Mouse (Mus musculus): ENCODE results near the gene Usp43. TPM values are rescaled to one million over a fixed set of nuclear protein-coding genes. Genes with fewer than 3 reads are reported as not detected.

The Usp43 gene
- polyA plus RNA-seq, 1 experiment, result 0.70 TPM

- DNase-seq, result no peak
- Histone ChIP-seq H3K4me3 (replicated peaks; ENCODE audit: insufficient read depth, low read depth, low read length) (no peak overlapping the region), H3K27ac (ENCODE audit: insufficient read depth, low read length) (no peak overlapping the region), H3K27me3 (ENCODE audit: control insufficient read depth, insufficient read depth, low read length) (no peaks in the 10 kb centered on the region), H3K4me1 (ENCODE audit: control insufficient read depth, insufficient read depth, low read length) (no peaks in the 10 kb centered on the region)
- WGBS, result 32% methylated on average over 7 of the region's 7 CpGs
- no peak for TF ChIP-seq POLR2A (IDR thresholded peaks at IDR 0.05; ENCODE audit: borderline replicate concordance, insufficient read depth, low read length)
These were observed 26.3 kb downstream of the Usp43 start for GRCm38 (mm10) chr11:67895641-67896040.

- no peaks in the 10 kb centered on the region for H3K4me1 ChIP-seq (ENCODE audit: control insufficient read depth, insufficient read depth, low read length)
- H3K27ac ChIP-seq (ENCODE audit: insufficient read depth, low read length), result no peak overlapping the region
- H3K27me3 ChIP-seq (ENCODE audit: control insufficient read depth, insufficient read depth, low read length), result no peaks in the 10 kb centered on the region
- no peak overlapping the region for H3K4me3 ChIP-seq (replicated peaks; ENCODE audit: insufficient read depth, low read depth, low read length)
- TF ChIP-seq CTCF (IDR thresholded peaks at IDR 0.05; ENCODE audit: borderline replicate concordance, insufficient read depth, low read depth, low read length), result no peak
- no peak for TF ChIP-seq POLR2A (IDR thresholded peaks at IDR 0.05; ENCODE audit: borderline replicate concordance, insufficient read depth, low read length)
- DNase-seq, result no peak
- 74% methylated on average over 5 of the region's 5 CpGs for WGBS
These were observed 33.4 kb downstream of the Usp43 start for GRCm38 (mm10) chr11:67888521-67888920.

- no peak overlapping the region for H3K27ac ChIP-seq (ENCODE audit: insufficient read depth, low read length)
- no peaks in the 10 kb centered on the region for H3K27me3 ChIP-seq (ENCODE audit: control insufficient read depth, insufficient read depth, low read length)
- WGBS, result 92% methylated on average over 2 of the region's 2 CpGs
- no peak for TF ChIP-seq POLR2A (IDR thresholded peaks at IDR 0.05; ENCODE audit: borderline replicate concordance, insufficient read depth, low read length)
- no peak for TF ChIP-seq CTCF (IDR thresholded peaks at IDR 0.05; ENCODE audit: borderline replicate concordance, insufficient read depth, low read depth, low read length)
- DNase-seq, result no peak
- H3K4me1 ChIP-seq (ENCODE audit: control insufficient read depth, insufficient read depth, low read length), result no peaks in the 10 kb centered on the region
- no peak overlapping the region for H3K4me3 ChIP-seq (replicated peaks; ENCODE audit: insufficient read depth, low read depth, low read length)
These were observed 36.0 kb downstream of the Usp43 start for GRCm38 (mm10) chr11:67885921-67886320.

GRCm38 (mm10) chr11:67865521-67866197, 56.3 kb downstream of the Usp43 start:
- no peak for DNase-seq
- WGBS, result 90% methylated on average over 9 of the region's 9 CpGs
- TF ChIP-seq POLR2A (IDR thresholded peaks at IDR 0.05; ENCODE audit: borderline replicate concordance, insufficient read depth, low read length) (no peak), CTCF (IDR thresholded peaks at IDR 0.05; ENCODE audit: borderline replicate concordance, insufficient read depth, low read depth, low read length) (no peak)

GRCm38 (mm10) chr11:67865100-67865499, 56.9 kb downstream of the Usp43 start:
- H3K4me3 ChIP-seq (replicated peaks; ENCODE audit: insufficient read depth, low read depth, low read length), result no peak overlapping the region
- H3K27me3 ChIP-seq (ENCODE audit: control insufficient read depth, insufficient read depth, low read length), result no peaks in the 10 kb centered on the region
- TF ChIP-seq POLR2A (IDR thresholded peaks at IDR 0.05; ENCODE audit: borderline replicate concordance, insufficient read depth, low read length) (no peak), CTCF (IDR thresholded peaks at IDR 0.05; ENCODE audit: borderline replicate concordance, insufficient read depth, low read depth, low read length) (no peak)
- WGBS, result 72% methylated on average over 5 of the region's 5 CpGs
- no peak for DNase-seq
- H3K4me1 ChIP-seq (ENCODE audit: control insufficient read depth, insufficient read depth, low read length), result no peaks in the 10 kb centered on the region
- no peak overlapping the region for H3K27ac ChIP-seq (ENCODE audit: insufficient read depth, low read length)

More at GRCm38 (mm10) chr11:67865521-67866197, 56.3 kb downstream of the Usp43 start:
- Histone ChIP-seq H3K27ac (ENCODE audit: insufficient read depth, low read length) (no peak overlapping the region), H3K4me1 (ENCODE audit: control insufficient read depth, insufficient read depth, low read length) (no peaks in the 10 kb centered on the region), H3K4me3 (replicated peaks; ENCODE audit: insufficient read depth, low read depth, low read length) (no peak overlapping the region), H3K27me3 (ENCODE audit: control insufficient read depth, insufficient read depth, low read length) (no peaks in the 10 kb centered on the region)

GRCm38 (mm10) chr11:67861399-67861838, 60.5 kb downstream of the Usp43 start:
- WGBS, result 23% methylated on average over 7 of the region's 7 CpGs
- TF ChIP-seq POLR2A (IDR thresholded peaks at IDR 0.05; ENCODE audit: borderline replicate concordance, insufficient read depth, low read length), result no peak
- no peak for DNase-seq
- Histone ChIP-seq H3K4me1 (ENCODE audit: control insufficient read depth, insufficient read depth, low read length) (no peaks in the 10 kb centered on the region), H3K4me3 (replicated peaks; ENCODE audit: insufficient read depth, low read depth, low read length) (no peak overlapping the region), H3K27me3 (ENCODE audit: control insufficient read depth, insufficient read depth, low read length) (no peaks in the 10 kb centered on the region), H3K27ac (ENCODE audit: insufficient read depth, low read length) (no peak overlapping the region)

GRCm38 (mm10) chr11:67860743-67861398, 61.1 kb downstream of the Usp43 start:
- 76% methylated on average over 7 of the region's 7 CpGs for WGBS
- H3K27ac ChIP-seq (ENCODE audit: insufficient read depth, low read length), result no peak overlapping the region
- no peak for TF ChIP-seq CTCF (IDR thresholded peaks at IDR 0.05; ENCODE audit: borderline replicate concordance, insufficient read depth, low read depth, low read length)
- no peak for TF ChIP-seq POLR2A (IDR thresholded peaks at IDR 0.05; ENCODE audit: borderline replicate concordance, insufficient read depth, low read length)
- no peaks in the 10 kb centered on the region for H3K4me1 ChIP-seq (ENCODE audit: control insufficient read depth, insufficient read depth, low read length)
- H3K4me3 ChIP-seq (replicated peaks; ENCODE audit: insufficient read depth, low read depth, low read length), result no peak overlapping the region
- H3K27me3 ChIP-seq (ENCODE audit: control insufficient read depth, insufficient read depth, low read length), result no peaks in the 10 kb centered on the region
- no peak for DNase-seq

- WGBS, result 80% methylated on average over 9 of the region's 9 CpGs
- no peak for DNase-seq
- TF ChIP-seq CTCF (IDR thresholded peaks at IDR 0.05; ENCODE audit: borderline replicate concordance, insufficient read depth, low read depth, low read length) (no peak), POLR2A (IDR thresholded peaks at IDR 0.05; ENCODE audit: borderline replicate concordance, insufficient read depth, low read length) (no peak)
These were observed 63.4 kb downstream of the Usp43 start for GRCm38 (mm10) chr11:67858518-67858917.

More at GRCm38 (mm10) chr11:67858518-67858917, 63.4 kb downstream of the Usp43 start:
- no peaks in the 10 kb centered on the region for H3K27me3 ChIP-seq (ENCODE audit: control insufficient read depth, insufficient read depth, low read length)
- no peak overlapping the region for H3K4me3 ChIP-seq (replicated peaks; ENCODE audit: insufficient read depth, low read depth, low read length)
- no peak overlapping the region for H3K27ac ChIP-seq (ENCODE audit: insufficient read depth, low read length)
- H3K4me1 ChIP-seq (ENCODE audit: control insufficient read depth, insufficient read depth, low read length), result no peaks in the 10 kb centered on the region

Measured in cerebellum, adult 2 months (tissue).